Mouse (Mus musculus) embryonic fibroblast, embryonic 13.5 days (primary cell): Measurements from ENCODE around the gene Cdkn2b.

Experiments used
- CTCF ChIP-seq: IDR thresholded peaks from 2 replicates; pipeline ENCODE4 v1.5.1; 2011; ENCODE audit warnings: mild to moderate bottlenecking, control low read depth, low read length, moderate library complexity, borderline replicate concordance; ENCODE audit not compliant: insufficient read depth
- POLR2A ChIP-seq: IDR thresholded peaks from 2 replicates; pipeline ENCODE4 v1.6.1; 2011; ENCODE audit warnings: low read depth, mild to moderate bottlenecking, control low read depth, low read length, moderate library complexity

- TF ChIP-seq CTCF = no peak
- no peak for TF ChIP-seq POLR2A
Measured at GRCm38 (mm10) chr4:89272101-89272718, 38.6 kb downstream of the Cdkn2b start.
